Mouse (Mus musculus): ENCODE results near the gene Gm13276.
"Not testable (repeated sequence)": the region's sequence is repeated elsewhere in the genome, so short reads cannot be mapped to it uniquely, and the experiment has no call there.

- TF ChIP-seq CTCF (IDR thresholded peaks at IDR 0.05; ENCODE audit: control insufficient read depth, insufficient read depth, insufficient replicate concordance, low read depth, low read length); POLR2A (IDR thresholded peaks at IDR 0.05; ENCODE audit: control insufficient read depth, low read depth, low read length): not testable (repeated sequence)
Measured at GRCm38 (mm10) chr4:88759610-88760268, 25.8 kb upstream of the Gm13276 start, which contains the start of gene Gm13283.
